Mouse (Mus musculus): ENCODE results near the gene Hltf.
"Not testable (repeated sequence)": the region's sequence is repeated elsewhere in the genome, so short reads cannot be mapped to it uniquely, and the experiment has no call there.

The Hltf gene

GRCm38 (mm10) chr3:20057306-20058196, at the start of gene Hltf:
Gene Hltf (plus strand): TSS chr3:20057811.
- peak; percentile 98 for DNase-seq

GRCm38 (mm10) chr3:20010464-20010863, 47.1 kb upstream of the Hltf start:
- DNase-seq: no peak

GRCm38 (mm10) chr3:20010905-20011304, 46.7 kb upstream of the Hltf start:
- DNase-seq: not testable (repeated sequence)

- DNase-seq: no peak
Measured at GRCm38 (mm10) chr3:20014454-20014853, 43.2 kb upstream of the Hltf start.

- DNase-seq: no peak
Measured at GRCm38 (mm10) chr3:20018076-20018475, 39.5 kb upstream of the Hltf start.

- DNase-seq: no peak
Measured at GRCm38 (mm10) chr3:20023832-20024231, 33.8 kb upstream of the Hltf start.

GRCm38 (mm10) chr3:20026481-20026880, 31.1 kb upstream of the Hltf start:
- DNase-seq: no peak

GRCm38 (mm10) chr3:20026996-20027689, 30.5 kb upstream of the Hltf start:
- DNase-seq: no peak

GRCm38 (mm10) chr3:20027788-20028187, 29.8 kb upstream of the Hltf start:
- DNase-seq: no peak

- DNase-seq: no peak
Measured at GRCm38 (mm10) chr3:20028640-20029039, 29.0 kb upstream of the Hltf start.

GRCm38 (mm10) chr3:20030807-20031206, 26.8 kb upstream of the Hltf start:
- DNase-seq: no peak

GRCm38 (mm10) chr3:20033761-20034718, 23.6 kb upstream of the Hltf start:
- peak; percentile 83 for DNase-seq

- DNase-seq: peak; percentile 93
Measured at GRCm38 (mm10) chr3:20034719-20035404, 22.7 kb upstream of the Hltf start, which contains the start of gene Hps3. Gene Hps3 (minus strand): TSS chr3:20035315.

- DNase-seq: no peak
Measured at GRCm38 (mm10) chr3:20036069-20036468, 21.5 kb upstream of the Hltf start.

- peak; percentile 64 for DNase-seq
Measured at GRCm38 (mm10) chr3:20041461-20041860, 16.1 kb upstream of the Hltf start.

GRCm38 (mm10) chr3:20044736-20045135, 12.9 kb upstream of the Hltf start:
- DNase-seq: not testable (repeated sequence)

GRCm38 (mm10) chr3:20058197-20058541, 558 bp downstream of the Hltf start:
- no peak for DNase-seq

- peak; percentile 25 for DNase-seq
Measured at GRCm38 (mm10) chr3:20076145-20077053, 18.8 kb downstream of the Hltf start.

GRCm38 (mm10) chr3:20082161-20082560, 24.6 kb downstream of the Hltf start:
- no peak for DNase-seq

- DNase-seq: no peak
Measured at GRCm38 (mm10) chr3:20103830-20104229, 46.2 kb downstream of the Hltf start.

- DNase-seq: no peak
Measured at GRCm38 (mm10) chr3:20104318-20104717, 46.7 kb downstream of the Hltf start.
